Mouse (Mus musculus): ENCODE measurements around the gene Epn1. TPM values are rescaled to one million over a fixed set of nuclear protein-coding genes. Genes with fewer than 3 reads are reported as not detected.
A peak's percentile ranks its signal among the peaks of the same experiment; 100 is the strongest.
"Not testable (repeated sequence)": the region's sequence is repeated elsewhere in the genome, so short reads cannot be mapped to it uniquely, and the experiment has no call there.

The Epn1 gene
- total RNA-seq, 2 experiments from 2014 or later: 183 to 191 TPM

DNA sequence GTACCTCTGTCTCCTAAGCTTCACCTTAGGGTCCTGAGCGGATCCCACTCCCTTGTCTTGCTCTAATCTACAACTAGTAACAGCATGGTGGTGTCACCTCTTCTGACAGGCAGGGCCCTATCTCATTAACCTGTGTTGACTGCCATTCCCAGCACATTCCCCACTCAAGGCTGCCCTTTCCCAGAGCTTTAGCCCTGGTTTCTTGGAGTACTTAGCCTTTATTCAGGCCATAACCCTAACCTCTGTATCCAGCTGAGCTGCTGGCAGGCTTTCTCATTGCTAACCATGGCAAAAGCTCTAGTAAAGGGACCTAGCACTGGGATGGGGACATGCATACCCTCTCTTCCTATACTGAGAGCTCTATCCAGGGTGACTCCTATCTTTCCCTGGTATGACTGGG is 21.4 kb upstream of the Epn1 start:
- DNase-seq: no peak

DNA sequence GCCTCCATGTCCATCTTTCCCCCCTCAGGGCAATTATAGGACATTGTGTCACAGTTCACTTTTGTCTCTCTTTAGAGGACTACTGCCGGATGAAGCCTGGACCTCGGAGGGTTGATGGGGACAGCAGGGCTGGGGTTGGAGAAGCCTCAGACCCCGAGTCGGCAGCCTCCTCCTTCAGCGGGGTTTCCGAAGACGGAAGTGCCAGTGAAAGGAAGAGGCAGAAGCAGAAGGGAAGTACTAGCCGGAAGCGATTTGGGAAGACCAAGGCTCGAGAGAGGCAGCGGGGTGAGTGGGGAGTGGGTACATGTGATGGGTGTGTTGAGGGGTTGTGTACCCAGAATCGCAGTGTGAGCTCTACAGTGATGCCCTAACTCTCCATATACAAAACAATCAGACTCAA is 20.6 kb upstream of the Epn1 start:
- peak in 1 of 2 experiments; percentile 41 for DNase-seq

DNA sequence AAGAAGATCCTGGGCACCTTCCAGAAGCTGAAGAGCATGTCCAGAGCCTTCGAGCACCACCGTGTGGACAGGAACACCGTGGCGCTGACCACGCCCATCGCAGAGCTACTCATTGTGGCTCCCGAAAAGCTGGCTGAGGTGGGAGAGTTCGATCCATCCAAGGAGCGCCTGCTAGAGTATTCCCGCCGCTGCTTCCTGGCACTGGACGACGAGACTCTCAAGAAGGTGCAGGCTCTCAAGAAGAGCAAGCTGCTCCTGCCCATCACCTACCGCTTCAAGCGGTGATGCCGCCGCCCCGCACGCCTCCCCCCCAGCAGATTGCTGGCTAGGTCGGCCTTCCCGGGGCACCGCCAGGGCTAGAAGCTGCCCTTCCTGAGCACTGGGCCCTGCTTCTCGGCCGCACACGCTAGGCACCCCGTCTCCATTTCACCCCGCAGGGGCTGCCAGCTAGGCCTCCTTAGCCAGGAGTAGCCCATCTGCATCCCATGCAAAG is 19.8 kb upstream of the Epn1 start:
- peak; percentile 85 for DNase-seq

DNA sequence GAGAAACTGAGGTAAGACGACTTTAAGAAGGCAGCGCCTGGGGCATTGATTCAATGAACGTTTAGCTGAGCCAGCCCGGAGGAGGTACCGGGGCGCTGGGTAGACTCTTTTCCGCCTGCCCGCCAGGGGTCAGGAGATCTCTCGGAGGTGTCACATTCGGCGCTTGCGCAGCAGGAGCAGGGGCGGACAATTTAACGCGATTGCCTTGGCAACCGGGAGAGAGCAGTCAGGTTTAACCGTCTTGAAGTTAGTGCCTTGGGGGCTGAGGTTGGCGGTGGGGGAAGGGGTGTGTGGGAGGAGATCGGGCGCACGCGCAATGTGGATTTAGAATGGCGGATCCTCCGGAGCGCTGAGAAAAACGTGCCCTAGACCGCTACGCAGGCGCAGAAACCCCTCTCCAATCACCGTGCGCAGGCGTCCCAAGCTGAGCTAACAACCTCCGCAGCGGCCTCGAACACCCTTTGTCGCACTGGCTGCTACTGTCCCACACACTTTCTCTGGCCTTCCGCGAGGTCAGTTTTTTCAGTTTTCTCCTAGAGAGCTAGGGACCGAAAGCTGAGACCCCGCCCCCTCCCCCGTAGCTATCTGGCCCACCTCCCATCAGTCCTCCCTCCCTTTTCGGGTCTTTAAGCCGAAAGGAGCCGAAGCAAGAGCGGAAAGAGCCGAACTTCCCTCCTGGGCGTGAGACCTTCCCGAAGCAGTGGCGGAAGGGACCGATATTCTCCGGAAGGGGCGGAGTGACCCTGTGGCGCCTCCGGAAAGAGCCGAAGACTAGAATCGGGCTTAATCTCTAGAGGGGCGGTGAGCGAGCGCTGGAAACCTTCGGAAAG is 18.9 kb upstream of the Epn1 start:
- peak; percentile 98 to 100 for DNase-seq

DNA sequence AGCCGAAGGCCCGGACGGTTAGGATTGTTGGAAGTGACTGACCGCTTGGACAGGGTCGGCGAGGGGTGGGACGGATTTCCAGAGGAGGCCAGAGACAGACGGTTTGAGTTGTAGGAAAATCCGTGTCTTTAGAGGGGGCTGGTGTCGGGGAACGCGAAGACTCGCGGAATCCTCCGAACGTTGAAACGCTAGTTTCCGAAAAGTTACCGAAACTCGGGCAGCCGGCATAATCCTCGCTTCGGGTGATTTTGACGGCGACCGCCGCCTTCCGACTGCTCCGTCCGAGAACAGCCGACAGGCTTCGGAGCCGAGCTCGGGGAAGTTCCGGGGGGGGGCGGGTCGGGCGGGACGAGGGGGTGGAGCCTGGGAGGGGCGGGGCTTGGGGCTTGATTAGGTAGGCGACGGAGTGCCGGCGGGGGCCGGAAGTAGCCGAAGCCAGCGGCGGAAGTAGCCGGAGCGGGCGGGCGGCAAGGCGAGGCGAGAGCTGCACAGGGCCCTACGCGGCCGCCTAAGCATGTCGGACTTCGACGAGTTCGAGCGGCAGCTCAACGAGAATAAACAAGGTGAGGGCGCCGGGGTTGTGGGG is 18.2 kb upstream of the Epn1 start, which contains the start of gene U2af2:
U2af2 (plus strand) TSS at position 370 of the 586 bp plus-strand sequence.
- peak; percentile 94 to 95 for DNase-seq

DNA sequence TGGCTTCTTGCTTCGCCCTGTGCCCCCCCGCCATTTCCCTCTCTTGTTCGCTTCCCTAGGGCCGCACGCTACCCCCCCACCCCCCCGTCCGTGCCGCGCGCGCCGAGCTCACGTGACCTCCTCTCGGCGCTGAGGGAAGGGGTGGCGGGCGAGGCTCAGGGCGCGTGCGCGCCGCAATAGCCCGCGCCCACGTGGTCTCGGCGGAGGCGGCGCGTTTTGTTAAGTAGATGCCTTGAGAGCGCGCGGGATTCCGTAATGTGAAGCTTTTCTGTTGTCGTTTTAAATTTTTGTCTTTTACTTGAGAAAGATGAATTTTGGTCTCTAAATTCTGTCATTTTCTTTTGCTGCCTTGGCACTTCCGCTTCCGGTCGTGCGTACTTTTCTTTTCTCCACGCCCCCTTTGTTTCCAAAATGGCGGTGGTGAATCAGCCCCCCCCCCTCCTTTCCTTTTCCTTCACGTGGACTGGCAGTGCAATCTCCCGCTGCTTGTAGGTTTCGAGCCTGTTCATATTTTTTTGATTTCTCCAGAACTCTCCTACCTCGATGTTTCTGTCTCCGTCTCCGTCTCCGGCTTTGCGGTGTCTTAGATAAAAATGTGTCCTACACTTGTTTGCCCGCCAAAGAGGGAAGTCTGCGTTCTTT is 17.6 kb upstream of the Epn1 start:
- peak; percentile 77 to 82 for DNase-seq

DNA sequence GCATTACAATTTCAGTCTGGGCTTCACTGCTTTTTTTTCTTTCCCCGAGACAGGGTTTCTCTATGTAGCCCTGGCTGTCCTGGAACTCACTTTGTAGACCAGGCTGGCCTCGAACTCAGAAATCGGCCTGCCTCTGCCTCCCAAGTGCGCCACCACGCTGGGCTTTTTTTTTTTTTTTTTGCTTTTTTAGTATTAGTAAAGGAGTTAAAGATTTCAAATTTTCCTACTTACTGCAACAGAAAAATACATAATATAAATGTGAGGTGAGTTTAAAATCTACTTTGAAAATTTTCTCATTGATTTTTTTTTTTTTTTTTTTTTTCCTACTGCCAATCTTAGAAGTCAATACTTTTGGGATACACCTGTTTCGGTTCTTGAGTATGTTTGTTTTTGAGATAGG is 15.1 kb upstream of the Epn1 start:
- no peak for DNase-seq

DNA sequence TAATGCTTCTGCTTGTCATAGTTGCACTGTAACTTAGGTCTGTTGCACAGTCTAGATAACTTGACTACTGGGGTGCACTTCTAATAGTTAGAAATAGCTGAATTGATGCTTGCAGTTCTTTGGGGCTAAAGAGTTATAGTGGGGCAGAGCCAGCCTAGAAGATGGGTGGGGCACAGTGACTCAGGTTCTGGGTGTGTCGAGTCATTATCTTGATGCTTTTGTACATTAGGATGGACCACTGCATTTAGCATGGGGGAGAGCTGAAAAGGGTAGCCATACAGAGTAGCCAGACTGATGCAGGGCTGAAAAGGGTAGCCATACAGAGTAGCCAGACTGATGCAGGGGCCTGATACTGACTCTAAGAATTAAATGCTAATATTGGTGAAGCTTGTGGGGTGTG is 6.4 kb upstream of the Epn1 start:
- DNase-seq: no peak

DNA sequence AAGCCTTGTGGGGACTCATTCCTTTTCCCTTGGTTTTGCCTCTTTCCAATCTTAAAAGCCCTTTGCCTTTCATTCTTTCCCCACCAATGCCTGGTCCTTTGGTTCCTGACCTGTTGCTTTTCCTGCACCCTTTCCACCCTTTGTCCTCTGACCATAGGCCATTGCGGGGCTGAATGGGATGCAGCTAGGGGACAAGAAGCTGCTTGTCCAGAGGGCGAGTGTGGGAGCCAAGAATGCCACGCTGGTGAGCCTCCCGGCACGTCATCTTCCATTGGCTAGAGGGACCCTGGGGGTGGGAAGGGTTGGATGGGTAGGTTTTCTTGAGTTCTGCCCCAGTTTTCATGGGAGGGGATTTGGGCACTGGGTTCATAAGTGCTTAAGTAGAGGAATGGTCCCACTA is 5.1 kb upstream of the Epn1 start:
- no peak for DNase-seq

DNA sequence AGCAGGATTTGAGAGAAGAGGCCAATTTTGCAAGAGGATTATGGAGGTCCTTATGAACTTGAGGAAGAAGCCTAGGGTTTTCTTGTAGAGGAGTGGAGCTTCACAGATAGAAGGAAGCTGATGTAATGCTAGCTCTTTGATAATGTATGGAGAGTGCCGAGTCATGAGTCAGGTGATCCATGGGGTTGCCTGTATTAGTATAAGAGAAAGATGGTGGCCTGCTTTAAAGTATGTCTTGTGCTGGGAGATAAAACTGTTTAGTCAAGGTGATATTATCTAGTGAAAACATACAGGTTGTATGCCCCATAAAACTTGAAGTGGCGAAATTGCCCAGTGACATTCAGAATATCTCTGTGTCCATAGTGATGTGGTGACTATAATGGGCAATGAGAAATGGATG is 3.1 kb upstream of the Epn1 start:
- DNase-seq: no peak

DNA sequence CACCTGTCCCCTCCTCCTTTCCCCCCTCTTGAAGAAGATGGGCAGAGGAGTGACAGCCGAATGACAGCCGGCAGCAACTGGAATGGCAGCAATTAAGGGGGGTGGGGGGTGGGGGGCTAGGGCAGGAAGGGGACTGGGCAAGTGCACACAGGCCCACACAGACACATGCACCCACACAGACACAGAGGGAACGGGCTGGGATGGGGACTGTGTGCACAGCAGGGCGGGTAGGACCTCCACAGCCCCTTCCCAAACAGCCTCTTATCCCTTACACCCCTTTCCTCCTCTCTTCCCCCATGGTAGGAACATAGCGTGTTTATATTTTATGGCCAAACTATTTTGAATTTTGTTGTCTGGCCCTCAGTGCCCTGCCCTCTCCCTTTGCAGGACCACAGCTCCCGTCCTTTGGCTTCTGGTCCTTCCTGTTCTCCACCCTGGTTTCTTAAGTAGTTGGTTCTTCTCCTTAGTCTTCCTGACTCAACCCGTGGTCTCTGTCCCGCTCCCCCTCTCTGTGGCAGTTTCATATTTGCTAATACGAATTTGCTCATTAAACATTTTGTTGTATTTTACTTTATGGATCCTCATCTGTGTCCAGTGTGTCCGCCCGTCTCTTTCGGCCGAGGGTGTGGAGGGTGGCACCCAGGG is 548 bp upstream of the Epn1 start:
- DNase-seq: not testable (repeated sequence)

DNA sequence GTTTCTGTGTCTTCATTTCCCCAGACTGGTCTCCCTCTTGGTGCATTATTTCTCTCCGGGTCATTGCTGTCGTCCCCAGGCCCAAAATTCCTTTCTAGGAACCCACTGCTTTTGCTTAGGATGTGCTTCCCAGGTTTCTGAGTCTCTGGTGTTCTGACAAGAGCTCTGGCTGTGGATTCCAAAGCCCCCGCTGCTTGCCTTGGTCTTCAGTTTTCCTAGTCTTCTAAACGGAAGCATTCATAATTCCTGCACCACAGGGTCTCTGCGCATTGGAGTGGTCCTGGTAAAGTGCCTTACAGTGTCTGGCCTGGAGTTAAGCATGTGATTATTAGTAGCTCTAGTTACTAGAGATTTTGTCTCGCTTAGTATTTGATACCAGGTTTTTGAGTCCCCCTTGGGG is 780 bp downstream of the Epn1 start:
- DNase-seq: no peak

DNA sequence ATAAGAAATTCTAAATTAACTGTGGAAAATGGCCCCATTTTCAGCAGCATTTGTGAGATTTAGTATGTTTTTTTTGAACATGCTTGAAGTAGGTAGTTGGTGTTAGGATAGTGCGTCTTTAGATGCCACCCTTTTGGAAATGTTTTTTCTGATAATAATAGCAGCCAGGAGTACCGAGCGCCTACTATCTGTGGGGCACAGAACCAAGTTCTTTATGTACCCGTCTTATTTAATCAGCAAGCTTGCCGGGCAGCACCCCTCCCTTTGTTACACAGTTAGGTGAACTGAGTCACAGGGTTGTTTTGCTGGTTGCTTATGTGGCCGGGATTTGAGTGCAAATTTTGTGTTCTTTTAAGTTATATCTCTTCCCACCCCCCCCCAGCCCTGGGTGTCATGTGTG is 1.2 kb downstream of the Epn1 start:
- no peak for DNase-seq

DNA sequence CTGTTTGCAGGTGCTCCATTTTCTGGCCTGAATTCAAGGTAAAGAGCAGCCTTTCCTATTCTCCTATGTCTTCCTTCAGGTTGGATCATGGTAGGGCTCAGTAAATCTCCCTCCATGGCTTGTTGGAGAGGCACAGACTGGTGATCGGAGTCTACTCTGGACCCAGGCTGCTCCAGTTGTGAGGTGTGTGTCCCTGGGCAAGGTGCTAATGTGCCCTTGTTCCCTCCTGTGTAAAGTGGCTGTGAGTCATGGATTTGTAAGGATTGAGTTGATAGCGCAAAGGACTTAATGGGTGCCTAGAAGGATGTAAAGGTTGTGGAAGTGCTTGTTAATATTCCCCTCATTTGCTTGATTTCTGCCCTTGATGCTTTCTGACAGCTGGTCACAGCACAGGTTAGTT is 1.9 kb downstream of the Epn1 start:
- DNase-seq: no peak

DNA sequence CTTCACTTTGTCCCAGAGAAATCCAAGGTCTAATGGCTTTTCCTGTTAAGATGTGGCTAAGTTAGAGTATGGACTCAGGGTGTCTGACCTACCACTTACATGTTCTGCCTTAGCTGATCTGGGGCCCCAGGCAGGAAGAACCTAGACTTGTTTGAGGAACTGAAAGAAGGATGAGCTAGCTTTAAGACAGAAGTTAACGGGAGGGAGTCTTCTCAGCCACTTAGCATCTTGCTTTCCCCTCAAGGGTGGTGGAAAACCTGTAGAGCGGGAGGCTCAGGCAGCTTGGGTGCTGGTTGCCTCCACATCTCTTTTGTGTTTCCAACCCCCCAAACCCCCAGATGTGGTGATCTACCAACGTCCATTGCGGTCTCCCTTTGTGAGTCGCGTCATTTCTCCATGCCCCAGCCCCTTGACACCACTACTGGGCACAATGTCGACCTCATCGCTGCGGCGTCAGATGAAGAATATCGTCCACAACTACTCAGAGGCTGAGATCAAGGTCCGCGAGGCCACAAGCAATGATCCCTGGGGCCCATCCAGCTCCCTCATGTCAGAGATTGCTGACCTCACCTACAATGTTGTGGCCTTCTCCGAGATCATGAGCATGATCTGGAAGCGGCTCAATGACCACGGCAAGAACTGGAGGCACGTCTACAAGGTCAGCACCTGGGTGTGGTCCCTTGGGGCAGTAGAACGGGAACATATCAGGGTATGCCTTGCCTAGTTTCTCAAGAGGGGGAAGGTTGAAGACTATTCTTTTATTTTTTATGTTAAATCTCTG is 3.5 kb downstream of the Epn1 start:
- DNase-seq: peak in 1 of 2 experiments; percentile 43

DNA sequence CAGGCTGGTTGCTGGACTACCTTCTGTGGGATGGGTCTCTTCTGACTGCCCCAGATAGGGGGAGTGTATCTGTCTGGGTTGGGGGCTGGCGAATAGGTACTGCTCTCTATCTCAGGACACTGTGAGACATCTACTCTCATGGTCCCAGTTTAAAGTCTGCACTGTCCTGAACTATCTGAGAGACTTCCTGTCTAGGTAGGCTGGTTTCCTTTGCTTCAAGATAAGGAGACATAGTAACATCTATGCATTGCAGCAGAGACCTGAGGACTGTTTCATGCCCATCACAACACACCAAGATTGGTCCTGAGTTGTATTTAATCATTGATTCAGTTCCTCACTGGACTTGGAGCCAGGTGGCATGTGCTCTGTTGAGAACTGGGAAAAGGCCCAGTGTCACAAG is 5.5 kb downstream of the Epn1 start:
- no peak for DNase-seq

DNA sequence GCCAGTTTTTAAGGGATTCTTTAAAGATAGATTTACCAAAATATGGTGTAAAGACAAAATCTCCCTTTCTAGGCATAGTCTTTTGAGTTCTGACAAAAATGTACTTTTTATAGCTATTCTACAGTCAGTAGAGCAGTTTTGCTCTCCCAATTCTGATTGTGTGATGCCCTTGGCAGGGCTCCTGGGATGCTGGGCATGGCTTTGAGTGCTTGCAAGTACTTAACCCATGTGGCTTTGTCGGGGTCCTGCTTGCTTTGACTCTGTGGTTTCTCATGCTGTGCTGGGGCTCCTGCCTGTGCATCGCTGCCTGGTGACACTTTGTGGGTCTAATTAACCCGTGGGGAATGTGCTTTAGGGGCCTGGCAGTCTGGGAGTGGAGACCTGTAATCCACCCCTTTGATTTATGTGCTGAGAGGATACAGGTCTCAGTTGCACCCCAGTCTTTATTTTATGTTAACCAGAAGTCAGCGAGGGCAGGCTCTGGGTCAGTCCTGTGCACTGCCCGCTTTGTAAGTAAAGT is 6.9 kb downstream of the Epn1 start:
- peak in 1 of 2 experiments; percentile 46 for DNase-seq

DNA sequence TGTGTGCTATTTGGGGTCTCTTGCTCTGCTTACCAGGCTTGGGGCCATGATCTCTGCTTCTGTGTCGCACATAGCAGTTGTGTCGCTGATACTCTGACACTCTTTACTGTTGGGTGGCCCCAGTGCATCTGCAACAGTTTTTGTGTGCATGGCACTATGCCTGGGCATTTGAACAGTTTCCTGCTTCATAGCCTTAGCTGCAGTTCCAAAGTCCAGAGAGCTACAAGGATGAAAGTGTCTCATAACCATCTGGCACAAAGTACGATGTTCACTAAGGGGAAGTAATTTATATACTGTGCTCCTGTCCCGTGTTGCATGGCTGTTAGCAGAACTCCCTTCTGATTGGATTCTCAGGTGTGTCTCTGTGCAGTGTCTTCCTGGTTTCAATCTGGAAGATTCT is 7.9 kb downstream of the Epn1 start:
- DNase-seq: no peak

DNA sequence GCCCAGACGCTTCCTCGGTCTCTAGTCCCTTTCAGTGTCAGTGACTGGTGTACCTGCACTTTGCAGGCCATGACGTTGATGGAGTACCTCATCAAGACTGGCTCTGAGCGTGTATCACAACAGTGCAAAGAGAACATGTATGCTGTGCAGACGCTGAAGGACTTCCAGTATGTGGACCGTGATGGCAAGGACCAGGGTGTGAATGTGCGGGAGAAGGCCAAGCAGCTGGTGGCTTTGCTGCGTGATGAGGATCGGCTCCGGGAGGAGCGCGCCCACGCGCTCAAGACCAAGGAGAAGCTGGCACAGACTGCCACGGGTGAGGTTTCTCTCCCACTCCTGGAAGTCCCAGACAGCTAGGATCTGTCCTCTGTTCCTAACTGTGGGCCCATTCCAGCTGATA is 9.8 kb downstream of the Epn1 start:
- DNase-seq: no peak

DNA sequence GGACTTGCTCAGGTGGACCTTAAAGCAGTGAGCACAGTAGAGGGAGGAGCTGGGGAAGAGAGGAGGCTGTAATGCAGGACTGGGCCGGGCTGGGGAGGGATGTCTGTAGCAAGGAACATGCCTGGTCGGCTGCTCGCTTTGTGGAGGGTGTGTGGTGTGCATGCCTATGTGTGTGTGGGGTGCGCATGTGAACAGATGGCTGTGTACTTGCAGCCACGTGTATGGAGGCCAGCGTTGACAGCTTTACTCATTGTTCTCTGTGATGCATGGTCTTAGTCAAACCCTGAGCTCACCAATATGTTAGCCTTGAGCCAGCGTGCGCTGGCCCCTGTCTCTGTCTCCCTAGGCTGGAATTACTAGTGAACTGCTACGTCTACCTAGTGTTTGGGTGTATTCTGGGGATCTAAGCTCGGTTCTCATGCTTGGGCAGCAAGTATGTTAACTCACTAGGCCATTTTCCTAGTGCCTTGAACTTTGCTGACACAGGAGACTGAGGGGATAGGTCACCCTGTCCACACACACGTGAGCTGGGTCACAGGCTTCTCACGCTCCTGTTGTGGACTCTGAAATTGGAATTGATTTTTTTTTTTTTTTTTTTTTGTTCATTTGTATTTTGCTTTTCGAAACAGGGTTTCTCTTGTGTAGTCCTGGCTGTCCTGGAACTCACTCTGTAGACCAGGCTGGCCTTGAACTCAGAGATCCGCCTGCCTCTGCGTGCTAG is 11.1 kb downstream of the Epn1 start:
- DNase-seq: no peak

DNA sequence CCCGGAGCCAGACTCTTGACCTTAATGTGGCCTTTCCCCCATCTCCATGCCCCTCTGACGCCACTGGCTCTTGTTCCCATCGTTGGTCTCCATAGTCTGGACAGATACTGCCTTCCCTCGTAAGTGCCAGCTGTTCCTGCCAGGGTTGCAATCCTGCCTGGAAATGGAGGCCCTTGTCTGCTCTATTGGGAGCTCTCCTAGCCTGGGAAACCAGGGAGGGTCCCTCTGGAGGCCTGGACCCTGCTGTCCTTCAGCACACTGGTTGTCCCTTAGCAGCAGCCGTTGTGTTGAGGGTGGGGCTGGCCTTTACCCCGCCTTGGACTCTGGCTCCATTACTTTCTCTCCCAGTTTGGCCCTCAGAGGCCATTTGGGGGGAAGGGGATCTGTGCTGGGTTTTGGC is 12.3 kb downstream of the Epn1 start:
- DNase-seq: no peak

All from heart, adult 18-20 months (tissue).